Mouse (Mus musculus): Measurements from ENCODE around the gene Acox1.

- no peak for TF ChIP-seq CTCF (conservative IDR thresholded peaks at IDR 0.05; ENCODE audit: insufficient read depth, insufficient read length, low read depth, low read length)
- no peak for TF ChIP-seq POLR2A (IDR thresholded peaks at IDR 0.05; ENCODE audit: low read depth, low read length)
Measured at GRCm38 (mm10) chr11:116210696-116211095, 11.9 kb upstream of the Acox1 start.
